Mouse (Mus musculus) embryonic facial prominence, embryonic 14.5 days (tissue): Measurements from ENCODE around the gene Obsl1. TPM values are rescaled to one million over a fixed set of nuclear protein-coding genes. Genes with fewer than 3 reads are reported as not detected.

ENCODE experiments used
- ATAC-seq: fragments of 200-750 bp; cut with Nextera tagmentation; 2 replicates; pipeline ENCODE4 v1.8.0; 2017; ENCODE audit warnings: low read depth, moderate number of reproducible peaks, moderate TSS enrichment
- DNase-seq: peaks from one replicate; pipeline ENCODE4 v3.0.0-alpha.2; 2015; ENCODE audit warnings: low spot score
- H3K27ac ChIP-seq: fragments of 300-500 bp; sonication (generic); replicated peaks from 2 replicates; pipeline ENCODE4 v1.5.1; 2014; ENCODE audit warnings: low read depth, mild to moderate bottlenecking, low read length, moderate library complexity
- H3K27me3 ChIP-seq: fragments of 300-500 bp; sonication (generic); replicated peaks from 2 replicates; pipeline ENCODE4 v1.6.1; 2014; ENCODE audit warnings: low read length; ENCODE audit not compliant: control insufficient read depth, insufficient read depth
- H3K36me3 ChIP-seq: fragments of 300-500 bp; sonication (generic); 2 replicates; pipeline ENCODE4 v1.6.1; 2014; ENCODE audit warnings: low read length, mixed read lengths; ENCODE audit not compliant: control insufficient read depth, insufficient read depth
- H3K4me1 ChIP-seq: fragments of 300-500 bp; sonication (generic); 2 replicates; pipeline ENCODE4 v1.6.1; 2014; ENCODE audit warnings: antibody characterized with exemption, low read length; ENCODE audit not compliant: control insufficient read depth, insufficient read depth
- H3K4me2 ChIP-seq: fragments of 300-500 bp; sonication (generic); 2 replicates; pipeline ENCODE4 v1.6.1; 2014; ENCODE audit warnings: low read depth, mild to moderate bottlenecking, low read length, moderate library complexity, mixed read lengths
- H3K4me3 ChIP-seq: fragments of 300-500 bp; sonication (generic); 2 replicates; pipeline ENCODE4 v1.5.1; 2014; ENCODE audit warnings: low read depth, mild to moderate bottlenecking, low read length
- H3K9ac ChIP-seq: fragments of 300-500 bp; sonication (generic); 2 replicates; pipeline ENCODE4 v1.6.1; 2014; ENCODE audit warnings: low read depth, mild to moderate bottlenecking, low read length, moderate library complexity, mixed read lengths
- H3K9me3 ChIP-seq: fragments of 300-500 bp; sonication (generic); 2 replicates; pipeline ENCODE4 v1.6.1; 2016; ENCODE audit warnings: low read length; ENCODE audit not compliant: control insufficient read depth
- WGBS: fragments of 180-500 bp; shearing (Covaris S2); extraction: QIAGEN DNeasy Blood & Tissue Kit; methylation state at CpG from one replicate; pipeline ENCODE4 v1.1.7; 2014; 5-methylcytosine and 5-hydroxymethylcytosine counted together
- polyA plus RNA-seq: library from polyadenylated mRNA; unstranded; fragments of >200 nt; fragmentation: Nextera tagmentation; extraction: Ambion mirVana; gene quantifications from 2 replicates; pipeline ENCODE4 v1.2.1, GENCODE M21; 2014

The Obsl1 gene
- polyA plus RNA-seq, 1 experiment from 2014 or later = 98.7 TPM

DNA sequence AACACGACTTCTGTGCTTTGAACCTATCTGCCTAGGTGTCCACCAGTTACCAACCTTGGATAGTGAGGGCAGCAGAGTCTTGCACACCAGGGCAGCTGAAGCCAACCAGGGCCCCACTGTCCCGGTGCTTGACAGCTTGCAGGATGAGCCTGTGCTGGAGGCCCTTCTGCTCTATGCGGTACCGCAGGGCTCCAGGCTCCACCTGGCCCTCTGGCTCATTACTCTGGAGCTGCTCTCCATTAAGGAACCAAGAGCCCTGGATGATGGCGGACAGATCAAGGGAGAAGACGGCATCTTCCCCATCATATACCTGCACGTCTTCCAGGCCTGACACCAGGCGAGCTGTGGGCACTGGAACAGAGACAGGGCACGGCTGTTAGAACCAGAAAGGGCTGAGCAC, 4.3 kb downstream of the Obsl1 start:
- no peak overlapping the region for H3K4me2 ChIP-seq
- no peak overlapping the region for H3K4me3 ChIP-seq
- ATAC-seq = no peak
- no peak overlapping the region for H3K27ac ChIP-seq
- H3K9me3 ChIP-seq = no peaks in the 10 kb centered on the region
- H3K9ac ChIP-seq = no peak overlapping the region
- H3K4me1 ChIP-seq = peaks cover 16% of the 10 kb centered on the region
- no peak for DNase-seq
- WGBS = 94% methylated on average over 9 of the region's 9 CpGs
- H3K27me3 ChIP-seq = no peaks in the 10 kb centered on the region
- H3K36me3 ChIP-seq = peaks cover 68% of the 10 kb centered on the region

DNA sequence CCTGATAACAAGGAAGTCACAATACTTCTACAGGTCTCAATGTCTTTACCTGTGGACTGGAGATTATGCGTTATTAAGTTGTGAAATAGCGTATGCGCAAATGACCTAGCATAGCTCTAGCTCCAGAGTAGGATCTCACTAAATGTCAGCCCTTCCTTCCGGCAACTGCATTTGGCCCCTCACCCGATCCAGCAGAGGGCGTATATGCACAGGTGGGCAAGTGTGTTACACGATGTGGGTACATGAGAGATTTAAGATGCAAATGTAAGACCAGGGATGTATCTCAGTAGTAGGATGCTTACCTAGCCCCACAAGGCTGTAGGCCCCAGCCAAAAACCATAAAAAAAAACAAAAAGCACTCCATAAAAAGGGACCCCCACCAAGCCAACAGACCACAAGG, 6.8 kb downstream of the Obsl1 start:
- Histone ChIP-seq H3K4me2 (no peak overlapping the region), H3K36me3 (peaks cover 89% of the 10 kb centered on the region), H3K9ac (no peak overlapping the region), H3K27ac (no peak overlapping the region), H3K27me3 (no peaks in the 10 kb centered on the region), H3K9me3 (no peaks in the 10 kb centered on the region), H3K4me3 (no peak overlapping the region), H3K4me1 (peaks cover 3% of the 10 kb centered on the region)
- ATAC-seq (no peak), DNase-seq (no peak)
- 82% methylated on average over 7 of the region's 7 CpGs for WGBS

DNA sequence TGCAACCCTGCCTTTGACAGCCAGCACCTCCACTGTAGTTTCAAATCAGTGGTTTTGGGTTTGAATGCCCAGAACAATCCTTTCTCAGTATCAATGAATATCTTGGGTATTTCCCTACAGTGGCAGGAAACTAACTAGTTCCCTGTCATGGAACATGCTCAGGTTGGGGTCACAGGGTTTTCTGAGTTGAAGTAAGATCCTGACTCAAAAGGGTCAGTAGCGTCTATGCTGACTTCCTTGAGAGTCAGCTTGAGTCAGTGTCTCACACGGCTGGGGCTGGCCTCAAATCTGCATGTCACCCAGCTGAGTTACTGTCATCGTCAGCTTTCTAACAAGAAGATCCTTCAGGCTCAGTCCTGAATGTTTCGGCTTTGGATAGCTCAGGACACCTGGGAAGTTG, 7.4 kb downstream of the Obsl1 start:
- no peak overlapping the region for H3K4me3 ChIP-seq
- H3K4me1 ChIP-seq = no peaks in the 10 kb centered on the region
- no peaks in the 10 kb centered on the region for H3K9me3 ChIP-seq
- no peak overlapping the region for H3K27ac ChIP-seq
- H3K36me3 ChIP-seq = peaks cover 89% of the 10 kb centered on the region
- DNase-seq (no peak), ATAC-seq (no peak)
- no peak overlapping the region for H3K9ac ChIP-seq
- WGBS = 85% methylated on average over 4 of the region's 4 CpGs
- no peaks in the 10 kb centered on the region for H3K27me3 ChIP-seq
- no peak overlapping the region for H3K4me2 ChIP-seq

DNA sequence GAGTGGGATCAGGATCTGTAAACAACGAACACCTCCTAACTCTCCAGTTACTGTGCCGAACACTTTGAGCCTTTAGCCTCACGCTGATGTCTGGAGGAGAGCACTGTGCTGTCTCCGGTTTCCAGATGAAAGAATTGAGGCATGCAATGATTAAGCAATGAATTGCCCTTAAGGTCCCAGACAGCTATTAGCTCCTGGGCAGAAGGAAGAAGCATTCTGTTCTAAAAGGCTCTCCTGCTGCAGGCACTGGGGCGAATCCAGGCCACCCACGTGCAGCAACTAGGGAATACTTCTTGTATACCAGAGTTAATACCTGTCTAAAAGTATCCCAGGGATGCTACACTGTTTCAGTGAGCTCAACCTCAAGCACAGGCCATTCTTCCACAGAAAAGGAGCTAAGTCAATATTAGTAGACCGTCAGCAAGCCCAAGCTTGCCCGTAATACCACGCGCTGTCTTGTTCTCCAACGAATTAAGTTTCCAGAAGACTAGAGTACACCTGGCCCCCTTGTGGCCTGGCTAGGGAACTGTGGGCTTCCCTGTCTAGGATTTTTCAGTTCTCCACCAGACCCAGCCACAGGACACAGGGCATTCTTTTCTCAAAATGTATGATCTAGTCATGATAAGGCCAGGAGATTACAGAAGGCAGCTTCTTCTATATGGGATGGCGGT, 11.2 kb downstream of the Obsl1 start:
- 0 out of 2 replicates have a peak overlapping the region, but pooled peaks have one; percentile 22 for H3K9ac ChIP-seq
- H3K27me3 ChIP-seq = no peaks in the 10 kb centered on the region
- peak; percentile 84 for DNase-seq
- H3K4me3 ChIP-seq = no peak overlapping the region
- H3K9me3 ChIP-seq = no peaks in the 10 kb centered on the region
- H3K27ac ChIP-seq = peak overlapping the region; percentile 15; the same call in 1 of the 2 replicates
- no peaks in the 10 kb centered on the region for H3K4me1 ChIP-seq
- peaks cover 83% of the 10 kb centered on the region for H3K36me3 ChIP-seq
- WGBS = 54% methylated on average over 12 of the region's 12 CpGs
- H3K4me2 ChIP-seq = no peak overlapping the region
- ATAC-seq = peak; percentile 56

DNA sequence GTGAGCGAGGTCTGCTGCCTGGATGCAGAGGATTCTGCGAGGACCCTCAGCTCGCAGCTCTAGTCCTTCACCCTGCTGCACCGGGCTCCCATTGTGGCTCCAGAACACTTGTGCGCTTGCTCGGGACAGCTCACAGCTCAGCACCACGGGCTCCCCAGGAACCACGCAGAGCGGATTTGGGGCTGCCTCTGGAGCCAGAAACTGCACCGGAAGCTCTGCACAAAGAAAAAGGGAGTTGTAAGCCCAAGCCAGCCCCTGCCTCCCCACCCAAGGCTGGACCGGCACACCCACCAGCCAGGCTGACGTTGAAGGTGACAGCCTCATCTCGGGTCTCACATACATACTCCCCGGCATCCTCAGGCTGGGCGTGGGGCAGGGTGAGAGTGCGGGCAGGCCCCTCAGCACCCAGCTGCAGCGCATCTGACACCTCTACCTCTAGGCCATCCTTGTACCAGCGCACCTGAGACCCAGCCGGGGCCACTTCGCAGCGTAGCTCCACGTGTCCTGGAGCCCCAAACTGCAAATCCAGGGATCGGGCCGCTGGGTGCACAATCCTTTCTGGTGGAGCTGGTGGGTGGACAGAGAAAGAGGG, 13.6 kb downstream of the Obsl1 start:
- Histone ChIP-seq H3K27me3 (0 out of 2 replicates have a peak, but pooled peaks cover 5% of the 10 kb centered on the region), H3K27ac (no peak overlapping the region), H3K4me1 (0 out of 2 replicates have a peak, but pooled peaks cover 4% of the 10 kb centered on the region), H3K9me3 (no peaks in the 10 kb centered on the region), H3K4me3 (no peak overlapping the region), H3K36me3 (peaks cover 72% of the 10 kb centered on the region), H3K4me2 (no peak overlapping the region), H3K9ac (no peak overlapping the region)
- ATAC-seq (no peak), DNase-seq (no peak)
- whole genome bisulfite sequencing = 44% methylated on average over 22 of the region's 24 CpGs

DNA sequence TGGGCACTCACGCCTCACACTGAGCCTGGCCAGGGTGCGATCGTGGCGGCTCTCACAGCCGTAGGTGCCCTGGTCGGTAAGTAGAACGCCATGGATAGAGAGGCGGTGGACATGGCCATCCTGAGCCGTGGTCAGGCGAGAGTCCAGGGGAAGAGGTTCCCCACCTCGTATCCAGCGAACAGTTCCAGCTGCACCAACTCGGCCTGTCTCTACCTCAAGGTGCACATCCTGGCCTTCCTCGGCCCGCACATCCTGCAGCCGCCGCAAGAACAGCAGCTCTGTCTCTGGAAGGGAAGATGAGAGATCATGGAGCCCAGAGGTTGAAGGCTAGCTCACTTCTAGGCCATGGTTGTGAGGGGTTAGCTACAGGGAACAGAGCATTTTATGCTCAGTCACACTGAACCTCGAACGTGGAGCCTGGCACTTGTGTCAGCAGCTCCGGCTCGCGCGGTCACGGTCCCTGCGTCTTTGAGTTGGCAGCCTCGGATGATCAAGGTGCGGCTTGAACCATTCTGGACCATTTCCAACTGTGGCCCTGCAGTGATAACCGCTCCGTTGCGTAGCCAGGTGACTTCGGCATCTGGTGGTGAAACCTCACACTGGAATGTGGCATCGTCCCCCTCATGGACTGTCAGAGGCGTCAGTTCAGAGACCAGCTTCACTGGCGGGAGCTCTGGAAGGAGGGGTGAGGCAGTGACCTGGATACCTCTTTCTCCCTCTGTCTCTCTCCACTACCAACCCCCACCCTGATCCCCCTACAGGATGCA, 15.3 kb downstream of the Obsl1 start:
- DNase-seq = no peak
- Histone ChIP-seq H3K27me3 (peaks cover 21% of the 10 kb centered on the region), H3K9me3 (no peaks in the 10 kb centered on the region), H3K4me1 (peaks cover 16% of the 10 kb centered on the region), H3K4me2 (no peak overlapping the region), H3K36me3 (peaks cover 55% of the 10 kb centered on the region), H3K9ac (no peak overlapping the region), H3K27ac (no peak overlapping the region), H3K4me3 (no peak overlapping the region)
- no peak for ATAC-seq
- WGBS = 88% methylated on average over 34 of the region's 34 CpGs

DNA sequence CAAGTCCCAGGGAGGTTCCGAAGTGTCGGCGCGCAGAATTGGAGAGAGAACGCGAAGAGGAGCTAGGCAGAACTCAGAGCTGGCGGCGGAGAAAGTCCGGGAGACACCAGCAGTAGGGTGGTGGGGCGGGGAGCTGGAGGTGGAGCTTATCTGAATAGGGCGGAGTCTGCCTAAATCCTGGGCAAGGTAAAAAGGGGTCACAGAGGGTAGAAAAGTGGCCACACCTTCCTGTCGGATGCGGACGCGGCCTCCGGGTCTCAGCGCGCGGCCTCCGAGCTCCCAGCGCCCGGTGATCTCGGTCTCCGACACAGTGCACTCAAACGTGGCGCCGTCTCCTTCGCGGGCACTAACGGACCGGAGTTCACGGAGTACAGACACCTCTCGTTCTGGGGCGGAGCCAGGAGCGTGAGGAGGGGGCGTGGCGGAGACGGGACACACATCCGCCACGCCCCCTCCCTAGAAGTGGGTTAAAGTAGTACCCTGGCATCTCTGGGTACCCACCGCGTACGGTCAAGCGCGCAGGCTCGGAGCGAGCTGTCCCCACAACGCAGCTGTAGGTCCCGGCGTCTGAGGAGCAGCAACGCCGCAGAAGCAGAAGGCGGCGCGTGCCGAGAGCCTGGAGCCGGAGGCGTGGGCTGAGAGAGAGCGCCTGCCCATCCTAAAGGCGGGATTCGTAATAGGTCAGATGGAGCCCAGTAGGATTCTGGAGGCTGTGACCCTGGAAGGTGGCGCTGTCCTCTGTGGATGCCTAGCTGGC, 18.7 kb downstream of the Obsl1 start:
- H3K9ac ChIP-seq = peak overlapping the region; percentile 51
- H3K36me3 ChIP-seq = peaks cover 38% of the 10 kb centered on the region
- ATAC-seq (peak; percentile 67), DNase-seq (peak; percentile 86)
- H3K27ac ChIP-seq = no peak overlapping the region
- WGBS = under 1% methylated on average over 34 of the region's 62 CpGs
- H3K27me3 ChIP-seq = peaks cover 53% of the 10 kb centered on the region
- H3K4me2 ChIP-seq = peak overlapping the region; percentile 89
- H3K4me1 ChIP-seq = peaks cover 16% of the 10 kb centered on the region
- peak overlapping the region; percentile 55 for H3K4me3 ChIP-seq
- H3K9me3 ChIP-seq = no peaks in the 10 kb centered on the region

DNA sequence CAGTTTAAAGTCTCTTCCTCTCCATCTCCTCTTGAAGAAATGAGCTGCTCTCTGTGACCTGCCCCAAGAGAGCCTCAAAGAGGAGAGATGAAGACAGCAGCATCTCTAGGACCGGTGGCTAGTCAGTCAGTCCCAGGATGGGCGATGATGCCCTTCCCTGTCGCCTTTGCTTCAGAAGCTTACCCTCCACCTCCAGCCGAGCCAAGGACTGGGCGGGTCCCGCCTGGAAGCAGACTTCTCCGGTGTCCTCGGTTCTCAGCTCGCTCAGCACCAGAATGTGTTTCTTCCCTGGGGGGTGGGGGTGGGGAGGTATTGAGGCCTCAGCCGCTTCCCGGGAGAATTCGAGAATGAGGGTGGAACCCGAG, 19.2 kb downstream of the Obsl1 start:
- H3K4me2 ChIP-seq = peak overlapping the region; percentile 89
- H3K9me3 ChIP-seq = no peaks in the 10 kb centered on the region
- DNase-seq (peak; percentile 4), ATAC-seq (peak; percentile 15; the same call in 1 of the 2 replicates)
- H3K27ac ChIP-seq = no peak overlapping the region
- H3K27me3 ChIP-seq = peaks cover 58% of the 10 kb centered on the region
- peaks cover 16% of the 10 kb centered on the region for H3K4me1 ChIP-seq
- H3K9ac ChIP-seq = peak overlapping the region; percentile 51
- peaks cover 33% of the 10 kb centered on the region for H3K36me3 ChIP-seq
- peak overlapping the region; percentile 55 for H3K4me3 ChIP-seq
- 2% methylated on average over 13 of the region's 13 CpGs for WGBS
